Mouse (Mus musculus) kidney, embryonic 16.5 days (tissue): ENCODE measurements at regions not wholly inside any gene's neighbourhood (a gene's known extent, or its start where the extent isn't known, plus 50 kb on each side); places are given as distances from the start of the nearest gene placed in this dataset.

Experiments
- ATAC-seq: fragments of 200-750 bp; cut with Nextera tagmentation; 2 replicates; pipeline ENCODE4 v1.8.0; 2017; ENCODE audit warnings: moderate TSS enrichment; ENCODE audit not compliant: low FRiP score, low TSS enrichment
- H3K27ac ChIP-seq: fragments of 300-500 bp; sonication (generic); 2 replicates; pipeline ENCODE4 v1.5.1; 2014; ENCODE audit warnings: low read length
- H3K27me3 ChIP-seq: fragments of 300-500 bp; sonication (generic); 2 replicates; pipeline ENCODE4 v1.6.1; 2014; ENCODE audit warnings: low read length, control low read depth, mixed read lengths; ENCODE audit not compliant: insufficient read depth
- H3K36me3 ChIP-seq: fragments of 300-500 bp; sonication (generic); 2 replicates; pipeline ENCODE4 v1.6.1; 2014; ENCODE audit warnings: low read length, control low read depth, mixed read lengths; ENCODE audit not compliant: insufficient read depth
- H3K4me1 ChIP-seq: fragments of 300-500 bp; sonication (generic); 2 replicates; pipeline ENCODE4 v1.6.1; 2014; ENCODE audit warnings: low read length, control low read depth, mixed read lengths; ENCODE audit not compliant: insufficient read depth
- H3K4me2 ChIP-seq: fragments of 300-500 bp; sonication (generic); replicated peaks from 2 replicates; pipeline ENCODE4 v1.6.1; 2014; ENCODE audit warnings: low read depth, low read length
- H3K4me3 ChIP-seq: fragments of 300-500 bp; sonication (generic); 2 replicates; pipeline ENCODE4 v1.5.1; 2014; ENCODE audit warnings: mild to moderate bottlenecking, low read length
- H3K9ac ChIP-seq: fragments of 300-500 bp; sonication (generic); replicated peaks from 2 replicates; pipeline ENCODE4 v1.6.1; 2014; ENCODE audit warnings: low read length
- H3K9me3 ChIP-seq: fragments of 300-500 bp; sonication (generic); 2 replicates; pipeline ENCODE4 v1.6.1; 2016; ENCODE audit warnings: low read length, control low read depth
- WGBS: fragments of 180-500 bp; shearing (Covaris S2); extraction: QIAGEN DNeasy Blood & Tissue Kit; methylation state at CpG from one replicate; pipeline ENCODE4 v1.1.7; 2014; 5-methylcytosine and 5-hydroxymethylcytosine counted together

- Histone ChIP-seq H3K4me2 (no peak overlapping the region), H3K27me3 (0 out of 2 replicates have a peak, but pooled peaks cover 3% of the 10 kb centered on the region), H3K9ac (no peak overlapping the region), H3K36me3 (no peaks in the 10 kb centered on the region), H3K4me3 (no peak overlapping the region), H3K27ac (no peak overlapping the region), H3K9me3 (no peaks in the 10 kb centered on the region), H3K4me1 (no peaks in the 10 kb centered on the region)
- WGBS: 83% methylated on average over 2 of the region's 2 CpGs
- no peak for ATAC-seq
These were observed 276.9 kb upstream of the Tle3 start for GRCm38 (mm10) chr9:61095069-61095775.

GRCm38 (mm10) chr9:61101741-61102450, 270.3 kb upstream of the Tle3 start:
- Histone ChIP-seq H3K9ac (no peak overlapping the region), H3K27ac (no peak overlapping the region), H3K9me3 (no peaks in the 10 kb centered on the region), H3K4me2 (no peak overlapping the region), H3K27me3 (peaks cover 12% of the 10 kb centered on the region; the same call in 1 of the 2 replicates), H3K4me3 (no peak overlapping the region), H3K36me3 (no peaks in the 10 kb centered on the region), H3K4me1 (no peaks in the 10 kb centered on the region)
- WGBS: 79% methylated on average over 7 of the region's 7 CpGs
- no peak for ATAC-seq

DNA sequence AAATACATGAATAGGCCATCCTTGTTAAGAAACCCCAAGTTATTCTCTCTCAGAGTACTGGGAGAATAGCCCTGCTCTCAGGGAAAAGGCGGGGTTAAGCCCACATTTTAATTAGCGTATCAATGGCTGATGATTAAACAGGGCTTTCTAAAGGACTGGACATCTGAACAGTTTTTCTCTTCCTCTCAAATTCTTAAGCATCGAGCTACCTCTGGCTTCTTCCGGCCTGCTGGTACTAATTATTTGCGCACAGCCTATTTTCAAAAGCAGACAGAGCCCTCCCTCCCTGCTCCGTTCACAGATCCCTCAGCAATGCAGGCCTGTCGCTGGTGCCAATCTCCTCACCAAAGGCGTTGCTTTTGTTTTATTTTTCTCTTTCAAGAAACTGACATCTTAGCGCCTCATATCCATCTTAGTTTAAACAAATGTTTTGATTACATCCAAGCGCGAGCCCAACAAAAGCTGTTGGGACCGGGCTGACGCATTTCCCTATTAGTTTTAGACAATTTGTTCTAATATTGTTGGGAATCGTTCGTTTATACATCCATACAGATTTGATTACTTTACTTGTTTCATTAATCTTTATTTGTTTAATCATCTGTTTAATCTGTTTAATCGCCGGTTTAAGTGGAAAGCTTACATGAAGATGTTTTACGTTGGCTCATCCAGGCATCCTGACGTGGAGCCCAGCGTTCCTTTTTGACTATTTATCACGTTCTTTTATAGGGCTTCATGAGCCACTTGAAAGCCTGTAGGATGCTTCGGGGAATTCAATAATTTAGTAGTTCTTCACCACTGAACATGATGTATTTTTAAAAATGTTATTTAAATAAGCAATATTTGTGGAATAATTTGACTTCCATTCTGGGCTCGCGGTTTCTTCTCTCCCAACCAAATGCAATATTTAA, 269.5 kb upstream of the Tle3 start:
- ATAC-seq: no peak
- Histone ChIP-seq H3K9ac (no peak overlapping the region), H3K36me3 (no peaks in the 10 kb centered on the region), H3K4me3 (no peak overlapping the region), H3K9me3 (no peaks in the 10 kb centered on the region), H3K27ac (no peak overlapping the region), H3K4me2 (no peak overlapping the region), H3K4me1 (no peaks in the 10 kb centered on the region), H3K27me3 (peaks cover 12% of the 10 kb centered on the region; the same call in 1 of the 2 replicates)
- 57% methylated on average over 24 of the region's 24 CpGs for WGBS

GRCm38 (mm10) chr9:61105550-61106280, 266.5 kb upstream of the Tle3 start:
- 82% methylated on average over 15 of the region's 15 CpGs for WGBS
- no peak for ATAC-seq
- H3K27me3 ChIP-seq: peaks cover 12% of the 10 kb centered on the region; the same call in 1 of the 2 replicates

DNA sequence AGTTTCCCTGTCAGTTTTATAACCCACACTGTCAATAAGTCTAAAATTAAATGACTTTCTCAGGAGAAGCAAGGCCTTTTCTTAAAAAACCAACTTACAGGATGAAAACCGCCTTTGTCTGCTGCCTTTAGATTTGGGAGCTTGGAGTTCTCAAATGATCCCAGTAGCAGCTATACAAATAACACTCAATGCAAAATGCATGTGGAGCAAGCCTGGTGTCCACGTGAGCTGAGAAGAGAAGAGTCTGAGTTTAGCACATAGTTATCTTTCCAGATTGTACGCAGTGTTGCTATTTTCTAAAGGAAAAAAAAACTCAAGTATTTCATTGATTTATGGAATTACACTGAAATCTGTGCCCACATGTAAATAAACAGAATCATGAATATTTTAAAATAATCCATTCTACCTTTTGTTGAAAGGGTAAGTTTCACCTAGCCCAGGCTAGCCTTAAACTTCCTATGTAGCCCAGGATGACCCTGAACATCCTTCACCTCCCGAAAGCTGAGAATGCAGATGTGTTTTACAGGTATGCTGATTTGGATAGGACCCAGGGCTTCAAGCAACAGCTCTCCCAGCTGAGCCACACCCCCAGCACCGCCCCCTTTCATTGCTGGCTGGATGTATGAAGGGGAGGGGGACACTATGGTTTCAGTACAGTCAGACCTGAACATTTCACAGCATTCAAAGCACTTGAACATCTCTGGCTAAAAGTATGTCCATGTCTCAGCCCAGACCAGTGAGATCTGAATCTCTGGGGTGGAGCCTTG, 262.5 kb upstream of the Tle3 start:
- H3K9ac ChIP-seq: no peak overlapping the region
- no peak overlapping the region for H3K4me3 ChIP-seq
- no peaks in the 10 kb centered on the region for H3K9me3 ChIP-seq
- H3K36me3 ChIP-seq: no peaks in the 10 kb centered on the region
- H3K27ac ChIP-seq: no peak overlapping the region
- WGBS: 92% methylated on average over 5 of the region's 5 CpGs
- H3K27me3 ChIP-seq: peaks cover 25% of the 10 kb centered on the region
- ATAC-seq: no peak
- no peak overlapping the region for H3K4me2 ChIP-seq
- no peaks in the 10 kb centered on the region; the same call in 1 of the 2 replicates for H3K4me1 ChIP-seq

More at GRCm38 (mm10) chr9:61105550-61106280, 266.5 kb upstream of the Tle3 start:
- H3K4me2 ChIP-seq: no peak overlapping the region
- H3K9me3 ChIP-seq: no peaks in the 10 kb centered on the region
- no peaks in the 10 kb centered on the region for H3K4me1 ChIP-seq
- H3K9ac ChIP-seq: no peak overlapping the region
- no peak overlapping the region for H3K27ac ChIP-seq
- no peaks in the 10 kb centered on the region for H3K36me3 ChIP-seq
- H3K4me3 ChIP-seq: no peak overlapping the region

GRCm38 (mm10) chr9:61111206-61111605, 261.0 kb upstream of the Tle3 start:
- Histone ChIP-seq H3K4me3 (no peak overlapping the region), H3K27me3 (peaks cover 25% of the 10 kb centered on the region), H3K9ac (no peak overlapping the region), H3K27ac (no peak overlapping the region), H3K9me3 (no peaks in the 10 kb centered on the region), H3K4me1 (no peaks in the 10 kb centered on the region; the same call in 1 of the 2 replicates), H3K36me3 (no peaks in the 10 kb centered on the region), H3K4me2 (no peak overlapping the region)
- 46% methylated on average over 7 of the region's 7 CpGs for WGBS
- no peak for ATAC-seq

DNA sequence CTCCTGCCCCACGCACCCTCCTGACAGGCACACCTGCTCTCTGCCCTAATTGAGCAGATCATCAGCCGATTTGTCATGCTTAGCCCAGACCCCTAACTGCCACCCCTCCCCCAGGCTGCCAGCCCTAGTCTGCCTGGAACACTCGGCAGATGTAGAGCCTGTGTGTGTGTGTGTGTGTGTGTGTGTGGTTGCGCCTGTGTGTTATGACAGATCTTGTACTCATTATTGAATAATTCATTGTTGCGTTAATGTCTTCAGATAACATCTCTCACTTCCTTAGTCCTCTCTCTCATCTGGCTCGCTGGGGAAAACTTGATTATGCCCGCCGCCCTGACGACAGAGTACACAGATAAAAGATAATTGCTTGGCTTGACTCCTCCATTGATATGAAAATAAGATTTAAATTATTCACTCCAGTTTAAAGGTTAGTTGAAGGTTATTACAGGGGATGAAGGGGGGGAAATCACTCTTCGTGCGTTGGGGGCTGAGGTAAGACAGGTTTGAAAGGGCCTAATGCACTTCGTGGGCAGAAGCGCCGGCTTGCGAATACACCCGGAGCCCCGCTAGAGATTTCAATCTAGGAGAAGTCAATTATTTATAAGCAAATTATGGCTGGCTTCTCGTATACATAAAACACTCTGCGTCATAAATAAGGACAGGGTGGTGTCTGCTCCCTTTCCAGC, 260.3 kb upstream of the Tle3 start:
- Histone ChIP-seq H3K4me3 (no peak overlapping the region), H3K9me3 (no peaks in the 10 kb centered on the region), H3K4me2 (no peak overlapping the region; the same call in 1 of the 2 replicates), H3K4me1 (no peaks in the 10 kb centered on the region; the same call in 1 of the 2 replicates), H3K36me3 (no peaks in the 10 kb centered on the region), H3K27ac (no peak overlapping the region), H3K9ac (no peak overlapping the region), H3K27me3 (peaks cover 28% of the 10 kb centered on the region)
- WGBS: 49% methylated on average over 19 of the region's 19 CpGs
- no peak for ATAC-seq

- 85% methylated on average over 3 of the region's 3 CpGs for WGBS
- Histone ChIP-seq H3K4me2 (no peak overlapping the region), H3K27me3 (peaks cover 7% of the 10 kb centered on the region; the same call in 1 of the 2 replicates)
These were observed 252.9 kb upstream of the Tle3 start for GRCm38 (mm10) chr9:61119252-61119651.

More at GRCm38 (mm10) chr9:61119252-61119651, 252.9 kb upstream of the Tle3 start:
- H3K4me3 ChIP-seq: no peak overlapping the region
- H3K4me1 ChIP-seq: no peaks in the 10 kb centered on the region
- ATAC-seq: no peak
- H3K9ac ChIP-seq: no peak overlapping the region
- no peak overlapping the region for H3K27ac ChIP-seq
- no peaks in the 10 kb centered on the region for H3K36me3 ChIP-seq
- no peaks in the 10 kb centered on the region for H3K9me3 ChIP-seq
